Mouse (Mus musculus): ENCODE measurements around the gene Atp5h.
"Not testable (repeated sequence)": the region's sequence is repeated elsewhere in the genome, so short reads cannot be mapped to it uniquely, and the experiment has no call there.

The Atp5h gene

GRCm38 (mm10) chr11:115403338-115404124, 16.2 kb downstream of the Atp5h start, which contains the start of gene Mrpl58:
TSS of gene Mrpl58 (plus strand) at chr11:115403752.
- peak; percentile 46; the same call in 1 of the 2 replicates for ATAC-seq (ENCODE audit: insufficient number of reproducible peaks, low FRiP score, low TSS enrichment)

GRCm38 (mm10) chr11:115400630-115401391, 19.0 kb downstream of the Atp5h start:
- peak; percentile 74; the same call in 1 of the 2 replicates for ATAC-seq (ENCODE audit: insufficient number of reproducible peaks, low FRiP score, low TSS enrichment)

DNA sequence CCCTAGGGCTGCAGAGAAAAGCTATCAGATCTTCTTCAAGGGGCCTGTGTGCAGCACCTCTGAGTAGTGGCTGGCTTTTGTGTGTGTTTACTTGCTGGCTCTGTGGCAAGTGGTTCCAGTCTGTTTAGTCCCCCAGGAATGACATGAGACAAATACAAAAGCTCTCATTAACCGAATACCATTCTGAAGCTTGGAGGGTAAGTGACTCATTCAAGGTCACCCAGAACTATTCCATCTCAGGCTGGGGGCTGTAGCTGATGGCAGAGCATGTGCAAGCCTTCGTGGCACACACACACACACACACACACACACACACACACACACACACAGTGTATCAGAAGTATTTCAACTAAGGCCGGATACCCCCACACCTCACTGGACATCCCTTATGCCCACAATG, 19.6 kb downstream of the Atp5h start:
- ATAC-seq (ENCODE audit: insufficient number of reproducible peaks, low FRiP score, low TSS enrichment), result no peak

DNA sequence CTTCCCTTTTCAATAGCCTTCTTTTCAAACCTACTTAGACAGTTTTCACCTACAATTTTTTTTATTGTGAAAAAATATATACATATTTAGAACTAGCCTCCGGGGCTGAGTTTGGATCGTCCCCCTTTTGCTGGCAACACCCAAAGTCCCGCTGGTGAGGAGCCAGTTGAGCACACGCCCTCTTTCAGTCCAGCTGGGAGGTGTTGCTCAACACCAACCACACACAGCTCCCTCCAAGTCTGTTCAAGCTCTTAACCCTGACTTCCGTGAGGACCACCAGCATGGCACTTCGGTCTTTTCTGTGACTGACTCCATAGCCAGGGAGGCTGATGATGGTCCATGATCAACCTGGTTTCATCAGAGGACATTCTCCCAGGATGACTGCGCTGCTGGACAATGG, 21.7 kb downstream of the Atp5h start:
- ATAC-seq (ENCODE audit: insufficient number of reproducible peaks, low FRiP score, low TSS enrichment), result no peak

- ATAC-seq (ENCODE audit: insufficient number of reproducible peaks, low FRiP score, low TSS enrichment), result peak; percentile 67; the same call in 1 of the 2 replicates
Measured at GRCm38 (mm10) chr11:115393721-115394325, 25.9 kb downstream of the Atp5h start.

- no peak for ATAC-seq (ENCODE audit: insufficient number of reproducible peaks, low FRiP score, low TSS enrichment)
Measured at GRCm38 (mm10) chr11:115391358-115391757, 28.4 kb downstream of the Atp5h start.

DNA sequence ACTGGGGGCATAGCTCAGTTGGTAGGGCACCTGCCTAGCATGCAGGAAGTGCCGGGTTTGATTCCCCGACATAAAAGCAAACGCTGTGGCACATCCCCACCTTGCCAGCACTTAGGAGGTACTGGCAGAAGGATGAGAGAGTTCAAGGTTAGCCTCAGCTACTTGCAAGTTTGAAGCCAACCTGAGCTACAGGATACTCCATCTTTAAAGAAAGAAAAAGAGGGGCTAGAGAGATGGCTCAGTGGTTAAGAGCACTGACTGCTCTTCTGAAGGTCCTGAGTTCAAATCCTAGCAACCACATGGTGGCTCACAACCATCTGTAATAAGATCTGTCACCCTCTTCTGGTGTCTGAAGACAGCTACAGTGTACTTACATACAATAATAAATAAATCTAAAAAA, 32.9 kb downstream of the Atp5h start:
- not testable (repeated sequence) for ATAC-seq (ENCODE audit: insufficient number of reproducible peaks, low FRiP score, low TSS enrichment)

GRCm38 (mm10) chr11:115384587-115384986, 35.2 kb downstream of the Atp5h start:
- no peak for ATAC-seq (ENCODE audit: insufficient number of reproducible peaks, low FRiP score, low TSS enrichment)

DNA sequence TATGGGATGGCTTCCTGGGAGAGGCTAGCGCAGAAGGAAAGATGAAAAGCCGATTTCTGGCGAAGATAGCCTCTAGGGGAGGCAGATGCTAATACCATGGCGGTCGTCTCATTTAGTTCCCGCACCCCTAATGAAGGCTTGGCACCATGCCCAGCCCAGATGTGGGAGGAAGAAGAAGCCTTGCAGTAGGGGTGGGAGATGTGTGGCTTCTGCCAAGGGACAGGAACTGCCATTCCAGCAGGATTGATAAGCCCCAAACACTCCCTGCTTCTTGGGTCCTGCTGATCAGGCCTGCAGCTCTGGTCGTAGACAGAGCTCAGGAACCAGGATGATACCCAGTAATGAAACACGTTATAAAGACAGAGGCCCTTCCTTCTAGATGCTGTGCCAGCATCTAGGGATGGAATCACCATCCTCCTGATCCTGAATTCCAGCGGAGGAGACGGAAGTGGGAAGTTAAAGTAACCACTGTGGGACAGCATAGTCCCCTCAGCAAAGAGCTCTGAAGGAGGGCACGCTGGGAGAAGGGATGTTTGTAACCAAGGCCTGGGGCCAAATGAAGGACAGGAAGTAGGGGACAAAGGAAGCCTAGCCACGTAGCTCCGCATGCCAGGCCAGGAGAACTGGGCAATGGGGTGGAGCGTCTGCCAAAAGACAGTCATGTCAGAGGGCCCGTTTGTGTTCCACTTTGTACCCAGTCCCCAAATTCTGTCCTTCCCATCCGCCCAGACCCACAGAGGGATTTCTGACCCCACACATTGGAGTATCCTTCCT, 35.9 kb downstream of the Atp5h start:
- ATAC-seq (ENCODE audit: insufficient number of reproducible peaks, low FRiP score, low TSS enrichment), result no peak

GRCm38 (mm10) chr11:115382891-115383290, 36.9 kb downstream of the Atp5h start:
- ATAC-seq (ENCODE audit: insufficient number of reproducible peaks, low FRiP score, low TSS enrichment), result no peak

DNA sequence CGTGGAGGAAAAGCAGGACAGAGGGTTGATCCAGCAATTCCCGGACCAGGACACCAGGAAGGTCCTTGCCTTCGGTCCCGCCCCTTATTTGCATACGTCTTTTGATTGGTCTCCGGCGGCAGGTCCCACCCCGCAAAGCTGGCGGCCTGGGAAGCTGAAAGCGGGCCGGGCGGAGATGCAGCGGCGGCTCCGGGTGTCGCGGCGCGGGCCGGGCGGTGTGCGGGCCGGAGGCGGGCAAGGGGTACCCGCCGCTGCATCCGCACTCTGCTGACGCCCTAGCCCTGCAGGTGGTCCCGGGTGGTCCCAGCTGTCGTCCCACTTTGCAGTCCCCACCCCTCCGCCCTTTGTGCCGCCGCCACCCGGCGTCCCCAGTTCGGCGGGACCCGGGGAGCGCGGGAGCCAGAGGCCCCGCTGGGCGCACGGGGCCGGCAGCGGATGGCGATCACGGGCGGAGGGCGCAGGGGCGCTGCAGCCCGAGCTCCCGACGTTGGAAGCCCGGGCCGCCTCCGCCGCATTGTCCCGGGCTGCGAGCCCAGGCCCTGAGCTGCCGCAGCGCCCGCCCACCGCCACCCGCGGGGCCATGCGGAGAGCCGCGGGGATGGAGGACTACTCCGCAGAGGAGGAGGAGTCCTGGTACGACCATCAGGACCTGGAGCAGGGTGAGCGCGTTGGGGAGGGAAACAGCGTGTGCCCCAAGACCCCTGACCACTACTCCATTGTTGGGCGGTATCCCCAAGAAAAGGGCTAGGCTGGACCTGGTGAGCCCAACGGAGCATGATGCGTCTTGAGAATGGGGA, 37.8 kb downstream of the Atp5h start, which contains the start of gene Cdr2l:
Gene Cdr2l, plus strand, starts transcription at position 174 of the 797 bp plus-strand sequence.
- ATAC-seq (ENCODE audit: insufficient number of reproducible peaks, low FRiP score, low TSS enrichment), result peak; percentile 93

GRCm38 (mm10) chr11:115381276-115381675, 38.5 kb downstream of the Atp5h start:
- no peak for ATAC-seq (ENCODE audit: insufficient number of reproducible peaks, low FRiP score, low TSS enrichment)

DNA sequence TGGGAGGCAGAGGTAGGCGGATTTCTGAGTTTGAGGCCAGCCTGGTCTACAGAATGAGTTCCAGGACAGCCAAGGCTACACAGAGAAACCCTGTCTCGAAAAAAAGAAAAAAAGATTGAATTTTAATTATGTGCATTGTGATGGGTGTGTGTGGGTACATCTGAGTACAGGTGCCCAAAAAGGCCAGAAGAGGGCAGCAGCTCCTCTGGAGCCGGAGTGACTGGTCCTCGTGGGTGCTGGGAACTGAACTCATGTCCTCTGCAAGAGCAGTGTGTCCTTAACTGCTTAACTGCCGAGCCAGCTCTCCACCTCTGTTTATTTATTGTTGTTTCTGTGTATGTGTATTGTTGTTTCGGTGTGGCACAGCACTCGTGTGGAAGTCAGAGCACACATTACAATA, 41.9 kb downstream of the Atp5h start:
- ATAC-seq (ENCODE audit: insufficient number of reproducible peaks, low FRiP score, low TSS enrichment), result no peak

GRCm38 (mm10) chr11:115377254-115377653, 42.5 kb downstream of the Atp5h start:
- ATAC-seq (ENCODE audit: insufficient number of reproducible peaks, low FRiP score, low TSS enrichment), result no peak

- ATAC-seq (ENCODE audit: insufficient number of reproducible peaks, low FRiP score, low TSS enrichment), result no peak
Measured at GRCm38 (mm10) chr11:115376722-115377121, 43.0 kb downstream of the Atp5h start.

- no peak for ATAC-seq (ENCODE audit: insufficient number of reproducible peaks, low FRiP score, low TSS enrichment)
Measured at GRCm38 (mm10) chr11:115374695-115375425, 44.9 kb downstream of the Atp5h start.

DNA sequence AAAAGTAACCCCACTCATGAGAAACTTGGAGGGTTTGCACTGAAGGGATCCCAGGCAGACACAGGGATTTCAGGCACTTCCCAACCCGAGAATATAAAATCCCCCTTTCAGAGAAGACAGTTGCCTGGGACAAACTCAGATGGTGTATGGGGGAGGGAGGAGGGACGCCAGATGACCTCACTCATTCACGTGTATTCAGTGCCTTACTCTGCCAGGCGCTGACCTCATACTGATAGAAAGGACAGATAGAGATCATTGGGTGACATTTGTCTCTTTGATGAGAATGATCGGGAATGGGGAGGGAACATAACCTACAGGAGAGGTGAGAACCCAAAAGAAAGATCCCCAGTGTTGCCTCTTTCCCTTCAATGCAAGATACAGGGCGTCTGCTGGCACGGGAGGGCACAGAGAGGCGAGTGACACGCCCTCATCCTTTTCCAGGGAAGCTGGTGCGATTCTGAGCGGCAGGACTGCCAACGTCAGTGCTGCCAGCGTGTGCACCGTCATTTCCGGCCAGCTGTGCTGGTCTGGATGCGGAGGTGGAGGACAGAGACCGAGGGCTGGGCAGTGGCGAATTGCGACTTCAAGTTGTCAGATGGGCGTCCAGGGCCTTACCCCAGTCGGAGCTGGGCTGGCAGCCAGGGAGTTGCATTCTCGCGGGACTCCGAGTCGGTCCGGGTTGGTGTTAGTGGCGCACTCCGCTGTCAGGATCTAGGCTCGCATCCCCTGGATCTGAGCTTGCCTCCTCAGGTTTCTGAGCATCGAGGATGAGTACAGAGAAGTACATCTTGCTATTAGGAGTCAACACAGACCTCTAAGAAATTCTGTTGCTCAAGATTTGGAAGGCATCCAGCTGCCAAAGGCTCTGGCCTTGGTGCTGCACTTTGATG, 45.7 kb downstream of the Atp5h start:
- peak; percentile 66; the same call in 1 of the 2 replicates for ATAC-seq (ENCODE audit: insufficient number of reproducible peaks, low FRiP score, low TSS enrichment)

DNA sequence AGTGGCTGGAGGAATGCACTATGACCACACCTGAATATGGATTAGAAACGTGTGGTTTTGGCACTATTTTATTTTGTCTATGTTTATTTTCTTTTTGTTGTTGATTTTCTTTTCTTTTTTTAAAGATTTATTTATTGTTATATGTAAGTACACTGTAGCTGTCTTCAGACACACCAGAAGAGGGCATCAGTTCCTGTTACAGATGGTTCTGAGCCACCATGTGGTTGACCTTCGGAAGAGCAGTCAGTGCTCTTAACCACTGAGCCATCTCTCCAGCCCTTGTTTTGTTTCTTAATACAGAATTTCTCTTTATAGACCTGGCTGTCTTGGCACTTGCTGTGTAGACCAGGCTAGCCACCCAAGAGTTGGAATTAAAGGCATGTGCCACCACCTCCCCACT, 47.0 kb downstream of the Atp5h start:
- no peak for ATAC-seq (ENCODE audit: insufficient number of reproducible peaks, low FRiP score, low TSS enrichment)
